Mouse (Mus musculus): Measurements from ENCODE around the gene Smo. TPM values are rescaled to one million over a fixed set of nuclear protein-coding genes. Genes with fewer than 3 reads are reported as not detected.
"Not testable (repeated sequence)": the region's sequence is repeated elsewhere in the genome, so short reads cannot be mapped to it uniquely, and the experiment has no call there.

Gene Smo
- polyA plus RNA-seq, 1 experiment from 2014 or later, result 36.9 TPM

GRCm38 (mm10) chr6:29736610-29737458, 1.5 kb downstream of the Smo start:
- Histone ChIP-seq H3K4me1 (peaks cover 28% of the 10 kb centered on the region), H3K9me3 (no peaks in the 10 kb centered on the region), H3K27me3 (ENCODE audit: insufficient read depth, poor library complexity, severe bottlenecking) (no peaks in the 10 kb centered on the region), H3K36me3 (peaks cover 13% of the 10 kb centered on the region; the same call in 1 of the 2 replicates), H3K4me3 (peak overlapping the region; percentile 93), H3K27ac (peak overlapping the region; percentile 99)
- 16% methylated on average over 13 of the region's 13 CpGs for WGBS
- no peak for DNase-seq (ENCODE audit: low spot score)

GRCm38 (mm10) chr6:29751466-29752152, 16.3 kb downstream of the Smo start:
- Histone ChIP-seq H3K4me3 (no peak overlapping the region), H3K27ac (no peak overlapping the region), H3K36me3 (peaks cover 37% of the 10 kb centered on the region), H3K4me1 (no peaks in the 10 kb centered on the region), H3K27me3 (ENCODE audit: insufficient read depth, poor library complexity, severe bottlenecking) (no peaks in the 10 kb centered on the region), H3K9me3 (peaks cover 10% of the 10 kb centered on the region)
- no peak for DNase-seq (ENCODE audit: low spot score)
- WGBS, result 88% methylated on average over 3 of the region's 3 CpGs

GRCm38 (mm10) chr6:29753336-29753735, 18.0 kb downstream of the Smo start:
- DNase-seq (ENCODE audit: low spot score), result no peak
- 91% methylated on average over 11 of the region's 11 CpGs for WGBS
- H3K27me3 ChIP-seq (ENCODE audit: insufficient read depth, poor library complexity, severe bottlenecking), result no peaks in the 10 kb centered on the region
- H3K9me3 ChIP-seq, result peaks cover 3% of the 10 kb centered on the region
- no peak overlapping the region for H3K27ac ChIP-seq
- H3K4me1 ChIP-seq, result no peaks in the 10 kb centered on the region
- no peak overlapping the region for H3K4me3 ChIP-seq
- peaks cover 54% of the 10 kb centered on the region for H3K36me3 ChIP-seq

GRCm38 (mm10) chr6:29756001-29756400, 20.7 kb downstream of the Smo start:
- no peak for DNase-seq (ENCODE audit: low spot score)
- 92% methylated on average over 5 of the region's 5 CpGs for WGBS
- Histone ChIP-seq H3K4me1 (no peaks in the 10 kb centered on the region), H3K36me3 (peaks cover 73% of the 10 kb centered on the region), H3K4me3 (no peak overlapping the region), H3K9me3 (no peaks in the 10 kb centered on the region), H3K27ac (no peak overlapping the region), H3K27me3 (ENCODE audit: insufficient read depth, poor library complexity, severe bottlenecking) (no peaks in the 10 kb centered on the region)

GRCm38 (mm10) chr6:29756476-29756875, 21.2 kb downstream of the Smo start:
- 85% methylated on average over 4 of the region's 4 CpGs for WGBS
- Histone ChIP-seq H3K36me3 (peaks cover 77% of the 10 kb centered on the region), H3K4me1 (no peaks in the 10 kb centered on the region), H3K27ac (no peak overlapping the region), H3K4me3 (no peak overlapping the region), H3K9me3 (no peaks in the 10 kb centered on the region), H3K27me3 (ENCODE audit: insufficient read depth, poor library complexity, severe bottlenecking) (no peaks in the 10 kb centered on the region)
- no peak for DNase-seq (ENCODE audit: low spot score)

- H3K4me3 ChIP-seq, result no peak overlapping the region
- H3K9me3 ChIP-seq, result no peaks in the 10 kb centered on the region
- no peak overlapping the region for H3K27ac ChIP-seq
- 45% methylated on average over 4 of the region's 4 CpGs for WGBS
- H3K36me3 ChIP-seq, result peaks cover 71% of the 10 kb centered on the region
- no peaks in the 10 kb centered on the region for H3K4me1 ChIP-seq
- DNase-seq (ENCODE audit: low spot score), result no peak
- H3K27me3 ChIP-seq (ENCODE audit: insufficient read depth, poor library complexity, severe bottlenecking), result no peaks in the 10 kb centered on the region
Observed at GRCm38 (mm10) chr6:29758417-29758816, 23.1 kb downstream of the Smo start.

- H3K4me3 ChIP-seq, result no peak overlapping the region
- H3K9me3 ChIP-seq, result no peaks in the 10 kb centered on the region
- no peaks in the 10 kb centered on the region for H3K27me3 ChIP-seq (ENCODE audit: insufficient read depth, poor library complexity, severe bottlenecking)
- H3K36me3 ChIP-seq, result peaks cover 65% of the 10 kb centered on the region
- DNase-seq (ENCODE audit: low spot score), result no peak
- no peaks in the 10 kb centered on the region for H3K4me1 ChIP-seq
- no peak overlapping the region for H3K27ac ChIP-seq
- 89% methylated on average over 13 of the region's 13 CpGs for WGBS
Observed at GRCm38 (mm10) chr6:29759012-29759679, 23.8 kb downstream of the Smo start.

- not testable (repeated sequence) for H3K4me1 ChIP-seq; DNase-seq (ENCODE audit: low spot score); H3K9me3 ChIP-seq; H3K27me3 ChIP-seq (ENCODE audit: insufficient read depth, poor library complexity, severe bottlenecking); H3K4me3 ChIP-seq; H3K27ac ChIP-seq
- H3K36me3 ChIP-seq, result peaks cover 53% of the 10 kb centered on the region
- WGBS, result 83% methylated on average over 2 of the region's 2 CpGs
Observed at GRCm38 (mm10) chr6:29760397-29760796, 25.1 kb downstream of the Smo start.

GRCm38 (mm10) chr6:29761282-29761681, 26.0 kb downstream of the Smo start:
- Histone ChIP-seq H3K27ac (no peak overlapping the region), H3K36me3 (peaks cover 46% of the 10 kb centered on the region), H3K4me1 (no peaks in the 10 kb centered on the region), H3K27me3 (ENCODE audit: insufficient read depth, poor library complexity, severe bottlenecking) (no peaks in the 10 kb centered on the region), H3K4me3 (no peak overlapping the region), H3K9me3 (no peaks in the 10 kb centered on the region)
- DNase-seq (ENCODE audit: low spot score), result no peak
- WGBS, result 81% methylated on average over 4 of the region's 4 CpGs

GRCm38 (mm10) chr6:29762524-29762923, 27.2 kb downstream of the Smo start:
- WGBS, result 65% methylated on average over 4 of the region's 4 CpGs
- H3K4me3 ChIP-seq, result no peak overlapping the region
- H3K36me3 ChIP-seq, result peaks cover 34% of the 10 kb centered on the region
- H3K27me3 ChIP-seq (ENCODE audit: insufficient read depth, poor library complexity, severe bottlenecking), result no peaks in the 10 kb centered on the region
- no peak for DNase-seq (ENCODE audit: low spot score)
- no peaks in the 10 kb centered on the region for H3K4me1 ChIP-seq
- no peaks in the 10 kb centered on the region for H3K9me3 ChIP-seq
- no peak overlapping the region for H3K27ac ChIP-seq

GRCm38 (mm10) chr6:29766874-29767273, 31.6 kb downstream of the Smo start:
- Histone ChIP-seq H3K27ac (no peak overlapping the region), H3K36me3 (peaks cover 2% of the 10 kb centered on the region; the same call in 1 of the 2 replicates), H3K4me3 (no peak overlapping the region), H3K4me1 (peaks cover 11% of the 10 kb centered on the region; the same call in 1 of the 2 replicates), H3K9me3 (no peaks in the 10 kb centered on the region), H3K27me3 (ENCODE audit: insufficient read depth, poor library complexity, severe bottlenecking) (no peaks in the 10 kb centered on the region)
- WGBS, result 80% methylated on average over 2 of the region's 2 CpGs
- no peak for DNase-seq (ENCODE audit: low spot score)

GRCm38 (mm10) chr6:29767813-29768660, 32.7 kb downstream of the Smo start, which contains the start of gene Ahcyl2:
Gene Ahcyl2, plus strand, starts transcription at chr6:29768011.
- 1% methylated on average over 61 of the region's 61 CpGs for WGBS
- H3K27ac ChIP-seq, result peak within 1 kb of the TSS; percentile 93
- no peaks in the 10 kb centered on the region for H3K27me3 ChIP-seq (ENCODE audit: insufficient read depth, poor library complexity, severe bottlenecking)

More at GRCm38 (mm10) chr6:29767813-29768660, 32.7 kb downstream of the Smo start, which contains the start of gene Ahcyl2:
- H3K4me3 ChIP-seq, result peak within 1 kb of the TSS; percentile 93
- peaks cover 11% of the 10 kb centered on the region; the same call in 1 of the 2 replicates for H3K4me1 ChIP-seq
- no peaks in the 10 kb centered on the region for H3K9me3 ChIP-seq
- no peaks in the 10 kb centered on the region for H3K36me3 ChIP-seq
- peak; percentile 99 for DNase-seq (ENCODE audit: low spot score)
